Mouse (Mus musculus): Measurements from ENCODE around the gene Wwox. TPM values are rescaled to one million over a fixed set of nuclear protein-coding genes. Genes with fewer than 3 reads are reported as not detected.

Wwox gene
- polyA plus RNA-seq, 2 experiments, result 2.5 to 2.6 TPM

- H3K9me3 ChIP-seq (ENCODE audit: control insufficient read depth, low read length), result no peaks in the 10 kb centered on the region
- no peaks in the 10 kb centered on the region for H3K27me3 ChIP-seq (ENCODE audit: control insufficient read depth, insufficient read depth, low read length)
- 69% methylated on average over 6 of the region's 6 CpGs for WGBS (ENCODE audit: insufficient replicate concordance)
- H3K4me1 ChIP-seq (replicated peaks; ENCODE audit: control insufficient read depth in 2 of 2, insufficient read depth in 2 of 2, low read length in 1 of 2), result 0 out of 4 replicates have a peak, but pooled peaks cover 0 to 2% of the 10 kb centered on the region in 2 experiments
- H3K27ac ChIP-seq, result no peak overlapping the region
- no peak overlapping the region for H3K9ac ChIP-seq (replicated peaks)
- no peak for DNase-seq (ENCODE audit: low read depth in 3 of 3, low spot score in 3 of 3)
- no peak overlapping the region for H3K4me2 ChIP-seq (ENCODE audit: low read depth)
- ATAC-seq (ENCODE audit: insufficient read depth), result no peak
- H3K4me3 ChIP-seq (ENCODE audit: insufficient read depth in 1 of 2, low read depth in 2 of 2, low read length in 2 of 2), result no peak overlapping the region
- no peaks in the 10 kb centered on the region for H3K36me3 ChIP-seq (replicated peaks; ENCODE audit: control insufficient read depth, insufficient read depth, low read depth)
- TF ChIP-seq EP300 (IDR thresholded peaks at IDR 0.05; ENCODE audit: low read depth), result no peak
- no peak for TF ChIP-seq CTCF (IDR thresholded peaks at IDR 0.05; ENCODE audit: low read depth)
Observed at GRCm38 (mm10) chr8:114625402-114625801, 185.9 kb downstream of the Wwox start.

- Histone ChIP-seq H3K4me2 (ENCODE audit: low read depth) (no peak overlapping the region), H3K4me1 (replicated peaks; ENCODE audit: control insufficient read depth in 2 of 2, insufficient read depth in 2 of 2, low read length in 1 of 2) (0 out of 4 replicates have a peak, but pooled peaks cover 0 to 2% of the 10 kb centered on the region in 2 experiments), H3K9ac (replicated peaks) (no peak overlapping the region), H3K27ac (no peak overlapping the region), H3K4me3 (ENCODE audit: insufficient read depth in 1 of 2, low read depth in 2 of 2, low read length in 2 of 2) (no peak overlapping the region), H3K9me3 (ENCODE audit: control insufficient read depth, low read length) (no peaks in the 10 kb centered on the region), H3K36me3 (replicated peaks; ENCODE audit: control insufficient read depth, insufficient read depth, low read depth) (no peaks in the 10 kb centered on the region), H3K27me3 (ENCODE audit: control insufficient read depth, insufficient read depth, low read length) (no peaks in the 10 kb centered on the region)
- TF ChIP-seq EP300 (IDR thresholded peaks at IDR 0.05; ENCODE audit: low read depth), result no peak
- TF ChIP-seq CTCF (IDR thresholded peaks at IDR 0.05; ENCODE audit: low read depth), result no peak
- 62% methylated on average over 9 of the region's 9 CpGs for WGBS (ENCODE audit: insufficient replicate concordance)
- DNase-seq (ENCODE audit: low read depth in 3 of 3, low spot score in 3 of 3) (no peak), ATAC-seq (ENCODE audit: insufficient read depth) (no peak)
Observed at GRCm38 (mm10) chr8:114626897-114627296, 187.4 kb downstream of the Wwox start.

- WGBS (ENCODE audit: insufficient replicate concordance), result 40% methylated on average over 7 of the region's 7 CpGs
- DNase-seq (ENCODE audit: low read depth in 3 of 3, low spot score in 3 of 3) (no peak), ATAC-seq (ENCODE audit: insufficient read depth) (no peak)
- H3K4me1 ChIP-seq (replicated peaks; ENCODE audit: control insufficient read depth in 2 of 2, insufficient read depth in 2 of 2, low read length in 1 of 2), result 0 out of 4 replicates have a peak, but pooled peaks cover 0 to 2% of the 10 kb centered on the region in 2 experiments
- no peak overlapping the region for H3K4me3 ChIP-seq (ENCODE audit: insufficient read depth in 1 of 2, low read depth in 2 of 2, low read length in 2 of 2)
- H3K4me2 ChIP-seq (ENCODE audit: low read depth), result no peak overlapping the region
- H3K27ac ChIP-seq, result no peak overlapping the region
- TF ChIP-seq CTCF (IDR thresholded peaks at IDR 0.05; ENCODE audit: low read depth) (no peak), EP300 (IDR thresholded peaks at IDR 0.05; ENCODE audit: low read depth) (no peak)
- no peaks in the 10 kb centered on the region for H3K9me3 ChIP-seq (ENCODE audit: control insufficient read depth, low read length)
- H3K36me3 ChIP-seq (replicated peaks; ENCODE audit: control insufficient read depth, insufficient read depth, low read depth), result no peaks in the 10 kb centered on the region
- no peaks in the 10 kb centered on the region for H3K27me3 ChIP-seq (ENCODE audit: control insufficient read depth, insufficient read depth, low read length)
- H3K9ac ChIP-seq (replicated peaks), result no peak overlapping the region
Observed at GRCm38 (mm10) chr8:114629719-114630118, 190.3 kb downstream of the Wwox start.

- no peak for ATAC-seq (ENCODE audit: insufficient read depth)
Observed at GRCm38 (mm10) chr8:114631087-114631486, 191.6 kb downstream of the Wwox start.

GRCm38 (mm10) chr8:114634151-114634550 lies 194.7 kb downstream of the Wwox start:
- WGBS (ENCODE audit: insufficient replicate concordance), result 57% methylated on average over 2 of the region's 2 CpGs
- no peaks in the 10 kb centered on the region for H3K4me1 ChIP-seq (replicated peaks; ENCODE audit: control insufficient read depth in 2 of 2, insufficient read depth in 2 of 2, low read length in 1 of 2)
- no peak for DNase-seq (ENCODE audit: low read depth in 3 of 3, low spot score in 3 of 3)
- H3K27me3 ChIP-seq (ENCODE audit: control insufficient read depth, insufficient read depth, low read length), result no peaks in the 10 kb centered on the region
- no peak overlapping the region for H3K4me3 ChIP-seq (ENCODE audit: insufficient read depth in 1 of 2, low read depth in 2 of 2, low read length in 2 of 2)
- H3K4me2 ChIP-seq (ENCODE audit: low read depth), result no peak overlapping the region
- no peaks in the 10 kb centered on the region for H3K9me3 ChIP-seq (ENCODE audit: control insufficient read depth, low read length)
- H3K27ac ChIP-seq, result no peak overlapping the region
- no peak overlapping the region for H3K9ac ChIP-seq (replicated peaks)
- ATAC-seq (ENCODE audit: insufficient read depth), result no peak
- H3K36me3 ChIP-seq (replicated peaks; ENCODE audit: control insufficient read depth, insufficient read depth, low read depth), result no peaks in the 10 kb centered on the region
- TF ChIP-seq CTCF (IDR thresholded peaks at IDR 0.05; ENCODE audit: low read depth), result no peak

More at GRCm38 (mm10) chr8:114631087-114631486, 191.6 kb downstream of the Wwox start:
- no peak for TF ChIP-seq CTCF (IDR thresholded peaks at IDR 0.05; ENCODE audit: low read depth)
- TF ChIP-seq EP300 (IDR thresholded peaks at IDR 0.05; ENCODE audit: low read depth), result no peak
- Histone ChIP-seq H3K4me2 (ENCODE audit: low read depth) (no peak overlapping the region), H3K9ac (replicated peaks) (no peak overlapping the region), H3K27ac (no peak overlapping the region), H3K27me3 (ENCODE audit: control insufficient read depth, insufficient read depth, low read length) (no peaks in the 10 kb centered on the region), H3K4me3 (ENCODE audit: insufficient read depth in 1 of 2, low read depth in 2 of 2, low read length in 2 of 2) (no peak overlapping the region), H3K4me1 (replicated peaks; ENCODE audit: control insufficient read depth in 2 of 2, insufficient read depth in 2 of 2, low read length in 1 of 2) (no peaks in the 10 kb centered on the region), H3K36me3 (replicated peaks; ENCODE audit: control insufficient read depth, insufficient read depth, low read depth) (no peaks in the 10 kb centered on the region), H3K9me3 (ENCODE audit: control insufficient read depth, low read length) (no peaks in the 10 kb centered on the region)
- 65% methylated on average over 6 of the region's 6 CpGs for WGBS (ENCODE audit: insufficient replicate concordance)
- no peak for DNase-seq (ENCODE audit: low read depth in 3 of 3, low spot score in 3 of 3)

Data from liver, embryonic 14.5 days (tissue).